Mouse (Mus musculus) MEL (cell line): ENCODE data around the gene 1190005I06Rik. TPM values are rescaled to one million over a fixed set of nuclear protein-coding genes. Genes with fewer than 3 reads are reported as not detected.

Experiments used
- DNase-seq: peaks from one replicate; pipeline ENCODE4 v3.0.0; 2011; ENCODE audit warnings: low read depth, low spot score
- H3K27ac ChIP-seq: 2 replicates; pipeline ENCODE4 v1.5.1; 2012; ENCODE audit warnings: low read depth, mild to moderate bottlenecking, control low read depth, low read length, moderate library complexity; ENCODE audit not compliant: control insufficient read depth
- H3K27me3 ChIP-seq, 2 experiments: fragments of 150-350 bp in 1 of 2; sonication (generic) in 1 of 2; 2 replicates each; pipeline ENCODE4 v1.6.1; 2012; ENCODE audit warnings: low read length in 2 of 2, mild to moderate bottlenecking in 2 of 2, improper control_type of control experiment in 1 of 2, moderate library complexity in 1 of 2; ENCODE audit not compliant: insufficient read depth in 2 of 2, control insufficient read depth in 1 of 2
- H3K36me3 ChIP-seq, 2 experiments: 2 replicates each; pipeline ENCODE4 v1.6.1; 2012 to 2014; ENCODE audit warnings: low read length in 2 of 2, improper control_type of control experiment in 1 of 2, inconsistent platforms in 1 of 2, mild to moderate bottlenecking in 1 of 2; ENCODE audit not compliant: insufficient read depth in 2 of 2, control insufficient read depth in 1 of 2
- H3K4me1 ChIP-seq, 2 experiments: fragments of 150-350 bp in 1 of 2; sonication (generic) in 1 of 2; 2 replicates each; pipeline ENCODE4 v1.6.1; 2012; ENCODE audit warnings: low read length in 2 of 2, improper control_type of control experiment in 1 of 2, mild to moderate bottlenecking in 1 of 2; ENCODE audit not compliant: insufficient read depth in 2 of 2, control insufficient read depth in 1 of 2
- H3K4me3 ChIP-seq, 2 experiments: fragments of 150-350 bp in 1 of 2; sonication (generic) in 1 of 2; 2 replicates each; pipeline ENCODE4 v1.5.1; 2012; ENCODE audit warnings: low read depth in 2 of 2, low read length in 2 of 2, mild to moderate bottlenecking in 2 of 2, moderate library complexity in 2 of 2, control low read depth in 1 of 2, improper control_type of control experiment in 1 of 2; ENCODE audit not compliant: control insufficient read depth in 1 of 2, insufficient read depth in 1 of 2
- H3K79me2 ChIP-seq: 2 replicates; pipeline ENCODE4 v1.6.1; 2012; ENCODE audit warnings: mild to moderate bottlenecking, low read length, moderate library complexity; ENCODE audit not compliant: control insufficient read depth, poor library complexity, insufficient read depth
- H3K9ac ChIP-seq: 2 replicates; pipeline ENCODE4 v1.6.1; 2012; ENCODE audit warnings: low read depth, mild to moderate bottlenecking, control low read depth, low read length, moderate library complexity; ENCODE audit not compliant: control insufficient read depth, poor library complexity, severe bottlenecking
- H3K9me3 ChIP-seq: fragments of 150-350 bp; sonication (generic); replicated peaks from 2 replicates; pipeline ENCODE4 v1.6.1; 2012; ENCODE audit warnings: mild to moderate bottlenecking, low read length, improper control_type of control experiment, moderate library complexity; ENCODE audit not compliant: insufficient read depth
- BHLHE40 ChIP-seq: IDR thresholded peaks from 2 replicates; pipeline ENCODE4 v1.6.1; 2012; ENCODE audit warnings: low read depth, mild to moderate bottlenecking, inconsistent platforms, low read length, improper control_type of control experiment, borderline replicate concordance
- CHD2 ChIP-seq: IDR thresholded peaks from 2 replicates; pipeline ENCODE4 v1.6.1; 2011; ENCODE audit warnings: low read length, improper control_type of control experiment
- E2F4 ChIP-seq: IDR thresholded peaks from 2 replicates; pipeline ENCODE4 v1.6.1; 2011; ENCODE audit warnings: low read depth, low read length, improper control_type of control experiment, borderline replicate concordance
- ELF1 ChIP-seq: IDR thresholded peaks from 2 replicates; pipeline ENCODE4 v1.6.1; 2014; ENCODE audit warnings: low read depth, mild to moderate bottlenecking, inconsistent platforms, low read length, improper control_type of control experiment, moderate library complexity
- HCFC1 ChIP-seq: IDR thresholded peaks from 2 replicates; pipeline ENCODE4 v1.6.1; 2012; ENCODE audit warnings: low read depth, mild to moderate bottlenecking, inconsistent platforms, low read length, improper control_type of control experiment, moderate library complexity
- JUND ChIP-seq: IDR thresholded peaks from 2 replicates; pipeline ENCODE4 v1.6.1; 2011; ENCODE audit warnings: low read depth, mild to moderate bottlenecking, improper control_type of control experiment, low read length
- MAX ChIP-seq: IDR thresholded peaks from 2 replicates; pipeline ENCODE4 v1.6.1; 2011; ENCODE audit warnings: low read length, improper control_type of control experiment
- MAZ ChIP-seq: IDR thresholded peaks from 2 replicates; pipeline ENCODE4 v1.6.1; 2012; ENCODE audit warnings: low read depth, mild to moderate bottlenecking, inconsistent platforms, low read length, improper control_type of control experiment
- MXI1 ChIP-seq: IDR thresholded peaks from 2 replicates; pipeline ENCODE4 v1.6.1; 2011; ENCODE audit warnings: mild to moderate bottlenecking, low read depth, low read length, improper control_type of control experiment
- NELFE ChIP-seq: IDR thresholded peaks from 2 replicates; pipeline ENCODE4 v1.6.1; 2011; ENCODE audit warnings: low read depth, low read length, improper control_type of control experiment
- NRF1 ChIP-seq: IDR thresholded peaks from 2 replicates; pipeline ENCODE4 v1.6.1; 2014; ENCODE audit warnings: low read depth, mild to moderate bottlenecking, inconsistent platforms, low read length, improper control_type of control experiment, moderate library complexity; ENCODE audit not compliant: poor library complexity, insufficient read depth, severe bottlenecking
- POLR2A ChIP-seq, 2 experiments: IDR thresholded peaks; 2 replicates each; pipeline ENCODE4 v1.6.1; 2011 to 2012; ENCODE audit warnings: low read length in 2 of 2, mild to moderate bottlenecking in 2 of 2, control low read depth in 1 of 2, improper control_type of control experiment in 1 of 2, low read depth in 1 of 2, moderate library complexity in 1 of 2; ENCODE audit not compliant: control insufficient read depth in 1 of 2, insufficient read depth in 1 of 2, poor library complexity in 1 of 2
- POLR2AphosphoS2 ChIP-seq: IDR thresholded peaks from 2 replicates; pipeline ENCODE4 v1.6.1; 2011; ENCODE audit warnings: low read length, improper control_type of control experiment
- POLR2AphosphoS5 ChIP-seq: IDR thresholded peaks from 2 replicates; pipeline ENCODE4 v1.6.1; 2012; ENCODE audit warnings: low read depth, borderline replicate concordance, mild to moderate bottlenecking, inconsistent platforms, low read length, moderate library complexity, mixed read lengths
- RAD21 ChIP-seq: IDR thresholded peaks from 2 replicates; pipeline ENCODE4 v1.6.1; 2011; ENCODE audit warnings: mild to moderate bottlenecking, low read depth, low read length, improper control_type of control experiment
- RCOR1 ChIP-seq: IDR thresholded peaks from 2 replicates; pipeline ENCODE4 v1.6.1; 2012; ENCODE audit warnings: low read depth, mild to moderate bottlenecking, inconsistent platforms, low read length, improper control_type of control experiment
- SMC3 ChIP-seq: IDR thresholded peaks from 2 replicates; pipeline ENCODE4 v1.6.1; 2011; ENCODE audit warnings: low read depth, low read length, improper control_type of control experiment
- TBP ChIP-seq: IDR thresholded peaks from 2 replicates; pipeline ENCODE4 v1.8.0; 2011; ENCODE audit warnings: low read depth, low read length, improper control_type of control experiment
- UBTF ChIP-seq: IDR thresholded peaks from 2 replicates; pipeline ENCODE4 v1.6.1; 2012; ENCODE audit warnings: low read depth, mild to moderate bottlenecking, inconsistent platforms, low read length, improper control_type of control experiment, moderate library complexity, borderline replicate concordance; ENCODE audit not compliant: insufficient read depth
- USF1 ChIP-seq: IDR thresholded peaks from 2 replicates; pipeline ENCODE4 v1.6.1; 2014; ENCODE audit warnings: low read depth, mild to moderate bottlenecking, inconsistent platforms, low read length, improper control_type of control experiment, moderate library complexity
- USF2 ChIP-seq, 2 experiments: IDR thresholded peaks; 2 replicates each; pipeline ENCODE4 v1.6.1; 2011 to 2012; ENCODE audit warnings: improper control_type of control experiment in 2 of 2, low read length in 2 of 2, borderline replicate concordance in 1 of 2, inconsistent platforms in 1 of 2, low read depth in 1 of 2, mild to moderate bottlenecking in 1 of 2; ENCODE audit not compliant: insufficient read depth in 1 of 2
- ZC3H11A ChIP-seq: IDR thresholded peaks from 2 replicates; pipeline ENCODE4 v1.6.1; 2012; ENCODE audit warnings: low read depth, mild to moderate bottlenecking, inconsistent platforms, low read length, improper control_type of control experiment
- ZKSCAN1 ChIP-seq: IDR thresholded peaks from 2 replicates; pipeline ENCODE4 v1.6.1; 2012; ENCODE audit warnings: low read depth, mild to moderate bottlenecking, inconsistent platforms, low read length, improper control_type of control experiment, moderate library complexity
- ZMIZ1 ChIP-seq: IDR thresholded peaks from 2 replicates; pipeline ENCODE4 v1.6.1; 2012; ENCODE audit warnings: low read depth, mild to moderate bottlenecking, inconsistent platforms, low read length, improper control_type of control experiment, moderate library complexity
- ZNF384 ChIP-seq: IDR thresholded peaks from 2 replicates; pipeline ENCODE4 v1.6.1; 2012; ENCODE audit warnings: low read depth, mild to moderate bottlenecking, inconsistent platforms, low read length, improper control_type of control experiment
- polyA plus RNA-seq, 2 experiments: library from polyadenylated mRNA; stranded (reverse) in 1 of 2; unstranded in 1 of 2; fragments of >175 nt in 1 of 2; fragments of >200 nt in 1 of 2; gene quantifications; 2 replicates each; pipeline versions ENCODE4 v1.2.1 to v1.2.4; 2012; ENCODE audit warnings: low replicate concordance in 2 of 2, low read depth in 1 of 2; ENCODE audit not compliant: insufficient read length in 2 of 2, insufficient read depth in 1 of 2, missing spikeins in 1 of 2
- total RNA-seq: library from RNA; depleted of rRNA; stranded (reverse); fragments of 300-350 nt; gene quantifications from 2 replicates; pipeline ENCODE4 v1.2.3, GENCODE M21; 2012

1190005I06Rik gene
- total and polyA plus RNA-seq, 3 experiments = 2.1 to 2.3 TPM; not detected in 1

DNA sequence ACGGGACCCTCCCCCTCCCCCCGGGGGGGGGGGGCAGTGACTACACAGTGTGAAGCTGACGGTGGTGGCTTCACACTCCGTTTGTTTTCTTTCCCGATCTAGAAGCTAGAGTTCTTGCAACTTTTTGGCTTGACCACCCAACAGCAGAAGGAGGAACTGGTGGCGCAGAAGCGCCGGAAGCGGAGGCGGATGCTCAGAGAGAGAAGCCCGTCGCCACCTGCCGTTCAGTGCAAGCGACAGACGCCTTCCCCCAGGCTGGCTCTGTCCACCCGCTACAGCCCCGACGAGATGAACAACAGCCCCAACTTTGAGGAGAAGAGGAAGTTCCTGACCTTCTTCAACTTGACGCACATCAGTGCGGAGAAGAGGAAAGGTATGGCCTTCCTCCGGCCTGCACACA is 74.9 kb downstream of the 1190005I06Rik start:
- Histone ChIP-seq H3K27ac (no peak overlapping the region), H3K36me3 (peaks cover 0 to 24% of the 10 kb centered on the region in 2 experiments; a peak in 2 of 4 replicates), H3K9me3 (no peaks in the 10 kb centered on the region), H3K4me1 (no peaks in the 10 kb centered on the region), H3K9ac (no peak overlapping the region), H3K79me2 (no peaks in the 10 kb centered on the region), H3K27me3 (no peaks in the 10 kb centered on the region), H3K4me3 (no peak overlapping the region)
- no peak for DNase-seq
- TF ChIP-seq MXI1 = no peak
- no peak for TF ChIP-seq POLR2AphosphoS2
- no peak for TF ChIP-seq HCFC1
- 0 out of 4 replicates have a peak, but pooled peaks of 1 of the 2 experiments have one; percentile 8 for TF ChIP-seq POLR2A (IDR thresholded peaks at IDR 0.05; ENCODE audit: control insufficient read depth in 1 of 2, insufficient read depth in 1 of 2, low read depth in 1 of 2, low read length in 2 of 2, poor library complexity in 1 of 2)
- no peak for TF ChIP-seq USF1
- TF ChIP-seq TBP = no peak

DNA sequence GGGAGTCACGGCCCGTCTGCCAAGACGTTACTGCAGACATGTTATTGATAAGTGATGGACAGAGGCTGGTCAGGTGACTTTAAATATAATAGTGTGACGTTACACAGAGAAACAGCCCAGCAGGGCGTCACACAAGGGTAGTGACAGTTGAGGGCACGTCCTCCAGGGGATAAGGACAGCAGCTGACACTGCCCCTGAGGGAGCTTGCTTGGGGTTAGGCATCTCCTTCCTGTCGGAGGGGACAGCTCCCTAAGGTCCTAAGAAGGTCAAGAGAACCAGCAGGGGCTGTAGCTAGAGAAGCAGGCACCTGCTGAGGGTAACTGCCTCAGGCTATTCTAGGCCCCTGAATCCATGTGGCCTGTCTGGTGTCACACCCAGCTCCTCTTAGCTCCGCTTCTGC is 75.9 kb downstream of the 1190005I06Rik start:
- TF ChIP-seq USF1 (no peak), ZNF384 (no peak), JUND (no peak), ZKSCAN1 (no peak)
- Histone ChIP-seq H3K36me3 (peaks cover 0 to 20% of the 10 kb centered on the region in 2 experiments; a peak in 2 of 4 replicates), H3K9ac (no peak overlapping the region), H3K4me3 (no peak overlapping the region), H3K79me2 (no peaks in the 10 kb centered on the region), H3K4me1 (no peaks in the 10 kb centered on the region), H3K9me3 (no peaks in the 10 kb centered on the region), H3K27ac (no peak overlapping the region), H3K27me3 (no peaks in the 10 kb centered on the region)
- no peak for DNase-seq

DNA sequence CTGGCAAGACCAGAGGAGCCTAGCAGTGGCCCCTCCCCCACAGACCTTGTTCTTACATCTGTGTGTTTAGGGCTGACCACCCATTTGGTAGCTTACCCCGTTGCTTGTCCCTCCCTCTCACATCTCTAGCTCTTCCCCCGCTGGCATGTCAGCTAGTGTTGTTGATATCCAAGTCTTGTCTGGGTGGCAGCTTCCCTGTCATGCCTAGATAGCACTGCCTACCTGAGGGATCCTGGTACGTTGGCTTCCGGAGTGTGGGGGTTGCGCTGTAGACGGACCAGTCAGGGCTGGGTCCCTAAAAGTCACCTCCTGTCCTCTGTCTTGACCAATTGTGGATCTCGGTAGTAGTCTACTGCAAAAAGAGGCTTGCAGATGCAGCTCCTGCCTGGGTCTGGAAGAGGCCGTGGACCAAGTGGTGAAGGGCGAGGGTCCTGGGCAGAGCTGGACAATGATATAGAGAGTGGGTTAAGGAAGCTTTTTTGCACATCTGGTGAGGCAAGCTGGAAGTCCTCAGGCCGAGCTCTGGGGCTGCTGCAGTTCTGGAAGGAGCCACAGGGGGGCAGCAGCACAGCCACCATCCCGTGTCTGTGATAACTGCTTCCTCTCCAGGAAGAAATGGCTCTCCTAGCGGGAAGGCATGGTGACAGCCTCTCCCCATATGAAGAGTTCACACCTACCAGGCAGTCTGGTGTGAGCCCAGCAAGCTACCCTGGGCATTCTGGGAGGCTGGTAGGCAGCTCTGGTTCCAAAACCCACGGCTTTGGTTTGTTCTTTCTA is 77.3 kb downstream of the 1190005I06Rik start:
- H3K4me3 ChIP-seq = no peak overlapping the region
- no peaks in the 10 kb centered on the region; the same call in 1 of the 2 replicates for H3K79me2 ChIP-seq
- H3K27ac ChIP-seq = no peak overlapping the region
- TF ChIP-seq UBTF (no peak), MAX (no peak), POLR2AphosphoS5 (no peak), ZKSCAN1 (no peak), NRF1 (no peak), ELF1 (0 out of 2 replicates have a peak, but pooled peaks have one; percentile 32), ZNF384 (no peak), RAD21 (peak; percentile 30), BHLHE40 (no peak), E2F4 (no peak), SMC3 (peak; percentile 67), ZC3H11A (0 out of 2 replicates have a peak, but pooled peaks have one; percentile 18), USF2 (IDR thresholded peaks at IDR 0.05; ENCODE audit: borderline replicate concordance in 1 of 2, insufficient read depth in 1 of 2, low read depth in 1 of 2, low read length in 2 of 2) (no peak), NELFE (no peak), CHD2 (no peak), ZMIZ1 (no peak), MAZ (no peak), RCOR1 (no peak)

More for the DNA sequence above, 77.3 kb downstream of the 1190005I06Rik start:
- no peaks in the 10 kb centered on the region for H3K9me3 ChIP-seq
- H3K36me3 ChIP-seq = peaks cover 0 to 27% of the 10 kb centered on the region in 2 experiments; a peak in 2 of 4 replicates
- no peaks in the 10 kb centered on the region for H3K4me1 ChIP-seq
- H3K27me3 ChIP-seq = no peaks in the 10 kb centered on the region
- H3K9ac ChIP-seq = no peak overlapping the region
- DNase-seq = peak; percentile 74
